Mouse (Mus musculus) myocyte (in vitro differentiated cells): Measurements from ENCODE around the gene Cyb5r1.

Experiments
- CEBPB ChIP-seq: IDR thresholded peaks from 2 replicates; pipeline ENCODE4 v1.6.1; 2011; ENCODE audit warnings: mild to moderate bottlenecking, moderate library complexity; ENCODE audit not compliant: poor library complexity, insufficient read depth, severe bottlenecking
- E2F4 ChIP-seq: IDR thresholded peaks from one replicate; pipeline ENCODE4 v1.6.1; 2011; ENCODE audit warnings: mild to moderate bottlenecking, control low read depth, moderate library complexity; ENCODE audit not compliant: insufficient read depth
- MAX ChIP-seq: IDR thresholded peaks from one replicate; pipeline ENCODE4 v1.6.1; 2011; ENCODE audit warnings: low read depth, mild to moderate bottlenecking, control low read depth
- MYOD1 ChIP-seq, 3 experiments: IDR thresholded peaks; one replicate each; pipeline ENCODE4 v1.6.1; 2011; ENCODE audit warnings: control low read depth in 2 of 3, low read depth in 2 of 3, mild to moderate bottlenecking in 2 of 3, moderate library complexity in 1 of 3; ENCODE audit not compliant: insufficient read length in 2 of 3, control insufficient read depth in 1 of 3
- MYOG ChIP-seq, 3 experiments: IDR thresholded peaks; one replicate each; pipeline ENCODE4 v1.6.1; 2011; ENCODE audit warnings: control low read depth in 2 of 3, low read depth in 2 of 3, mild to moderate bottlenecking in 2 of 3; ENCODE audit not compliant: insufficient read length in 2 of 3, control insufficient read depth in 1 of 3, insufficient read depth in 1 of 3
- POLR2A ChIP-seq: IDR thresholded peaks from one replicate; pipeline ENCODE4 v1.6.1; 2011; ENCODE audit warnings: low read depth, mild to moderate bottlenecking, control low read depth, moderate library complexity; ENCODE audit not compliant: insufficient read length
- POLR2AphosphoS2 ChIP-seq: IDR thresholded peaks from one replicate; pipeline ENCODE4 v1.6.1; 2011; ENCODE audit warnings: low read depth, control low read depth; ENCODE audit not compliant: insufficient read length
- REST ChIP-seq: IDR thresholded peaks from one replicate; pipeline ENCODE4 v1.6.1; 2011; ENCODE audit warnings: mild to moderate bottlenecking, control low read depth, moderate library complexity; ENCODE audit not compliant: insufficient read depth, insufficient read length
- TCF12 ChIP-seq: IDR thresholded peaks from one replicate; pipeline ENCODE4 v1.6.1; 2011; ENCODE audit warnings: mild to moderate bottlenecking, control low read depth; ENCODE audit not compliant: poor library complexity, insufficient read depth, severe bottlenecking
- TCF3 ChIP-seq: IDR thresholded peaks from one replicate; pipeline ENCODE4 v1.6.1; 2011; ENCODE audit warnings: low read depth, control low read depth; ENCODE audit not compliant: insufficient read length
- USF1 ChIP-seq: IDR thresholded peaks from one replicate; pipeline ENCODE4 v1.6.1; 2011; ENCODE audit warnings: low read depth, mild to moderate bottlenecking, control low read depth, moderate library complexity

GRCm38 (mm10) chr1:134393827-134394226 is 11.5 kb upstream of the Cyb5r1 start:
- TF ChIP-seq POLR2A (no peak), POLR2AphosphoS2 (no peak), E2F4 (no peak), USF1 (no peak), TCF3 (no peak), REST (no peak), TCF12 (no peak), MAX (no peak), MYOD1 (IDR thresholded peaks at IDR 0.05; ENCODE audit: control insufficient read depth in 1 of 3, insufficient read length in 2 of 3, low read depth in 2 of 3) (no peak), MYOG (IDR thresholded peaks at IDR 0.05; ENCODE audit: control insufficient read depth in 1 of 3, insufficient read depth in 1 of 3, insufficient read length in 2 of 3, low read depth in 2 of 3) (no peak), CEBPB (no peak)
